Mouse (Mus musculus) embryonic facial prominence, embryonic 11.5 days (tissue): ENCODE results near the gene Gm6583. TPM values are rescaled to one million over a fixed set of nuclear protein-coding genes. Genes with fewer than 3 reads are reported as not detected.

ENCODE experiments used
- polyA plus RNA-seq: library from polyadenylated mRNA; unstranded; fragments of >200 nt; fragmentation: Nextera tagmentation; extraction: Ambion mirVana; gene quantifications from 2 replicates; pipeline ENCODE4 v1.2.1, GENCODE M21; 2014

Gene Gm6583
- polyA plus RNA-seq, 1 experiment from 2014 or later, result 0.08 TPM

Other genes starting within 250 kb of the Gm6583 start
- 0.69 and 1.6 TPM in 2 replicates for gene Cryba4, start 103.5 kb downstream of the Gm6583 start, polyA plus RNA-seq
- 2.7 and 20.0 TPM in 2 replicates for gene Crybb1, start 100.2 kb downstream of the Gm6583 start, polyA plus RNA-seq
- gene Tpst2, start 79.3 kb downstream of the Gm6583 start, polyA plus RNA-seq, result 29.0 and 30.1 TPM in 2 replicates
- gene Tfip11, start 29.7 kb downstream of the Gm6583 start, polyA plus RNA-seq, result 19.3 and 23.0 TPM in 2 replicates
- 45.7 and 52.8 TPM in 2 replicates for gene Srrd, start 13.0 kb downstream of the Gm6583 start, polyA plus RNA-seq
- gene Hps4, start 12.9 kb downstream of the Gm6583 start, polyA plus RNA-seq, result 28.6 and 35.4 TPM in 2 replicates
- 27.9 and 31.6 TPM in 2 replicates for gene Asphd2, start 38.8 kb upstream of the Gm6583 start, polyA plus RNA-seq
- gene Gm6588, start 93.4 kb upstream of the Gm6583 start, polyA plus RNA-seq, result not detected in 2 replicates
- gene Sez6l, start 221.2 kb upstream of the Gm6583 start, polyA plus RNA-seq, result 0.48 and 0.96 TPM in 2 replicates